Mouse (Mus musculus) hematopoietic multipotent progenitor cell, adult 10-12 weeks (in vitro differentiated cells): ENCODE measurements around the gene Itgad. TPM values are rescaled to one million over a fixed set of nuclear protein-coding genes. Genes with fewer than 3 reads are reported as not detected.

Experiments
- polyA plus RNA-seq: library from polyadenylated mRNA; stranded (reverse); fragments of >175 nt; gene quantifications from 2 replicates; pipeline ENCODE4 v1.2.3, GENCODE M21; 2012; ENCODE audit warnings: low replicate concordance

Gene Itgad
- polyA plus RNA-seq, result 34.3 and 68.9 TPM in 2 replicates

DNA sequence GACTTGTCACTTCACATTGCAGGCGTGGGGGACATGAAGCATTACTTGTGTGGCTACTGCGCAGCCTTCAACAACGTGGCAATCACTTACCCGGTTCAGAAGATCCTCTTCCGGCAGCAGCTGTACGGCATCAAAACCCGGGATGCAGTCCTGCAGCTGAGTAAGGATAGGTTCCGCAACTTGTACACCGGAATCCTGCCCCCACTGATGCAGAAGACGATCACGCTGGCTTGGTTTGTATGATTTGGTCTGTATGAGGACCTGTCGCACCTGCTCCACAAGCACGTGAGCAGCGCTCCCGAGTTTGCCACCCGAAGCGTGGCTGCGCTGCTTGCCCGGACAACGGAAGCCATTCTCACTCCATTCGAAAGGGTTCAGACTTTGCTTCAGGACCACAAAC lies at the start of gene Itgad:
Gene Itgad (plus strand): TSS at position 301 of the 400 bp plus-strand sequence.

DNA sequence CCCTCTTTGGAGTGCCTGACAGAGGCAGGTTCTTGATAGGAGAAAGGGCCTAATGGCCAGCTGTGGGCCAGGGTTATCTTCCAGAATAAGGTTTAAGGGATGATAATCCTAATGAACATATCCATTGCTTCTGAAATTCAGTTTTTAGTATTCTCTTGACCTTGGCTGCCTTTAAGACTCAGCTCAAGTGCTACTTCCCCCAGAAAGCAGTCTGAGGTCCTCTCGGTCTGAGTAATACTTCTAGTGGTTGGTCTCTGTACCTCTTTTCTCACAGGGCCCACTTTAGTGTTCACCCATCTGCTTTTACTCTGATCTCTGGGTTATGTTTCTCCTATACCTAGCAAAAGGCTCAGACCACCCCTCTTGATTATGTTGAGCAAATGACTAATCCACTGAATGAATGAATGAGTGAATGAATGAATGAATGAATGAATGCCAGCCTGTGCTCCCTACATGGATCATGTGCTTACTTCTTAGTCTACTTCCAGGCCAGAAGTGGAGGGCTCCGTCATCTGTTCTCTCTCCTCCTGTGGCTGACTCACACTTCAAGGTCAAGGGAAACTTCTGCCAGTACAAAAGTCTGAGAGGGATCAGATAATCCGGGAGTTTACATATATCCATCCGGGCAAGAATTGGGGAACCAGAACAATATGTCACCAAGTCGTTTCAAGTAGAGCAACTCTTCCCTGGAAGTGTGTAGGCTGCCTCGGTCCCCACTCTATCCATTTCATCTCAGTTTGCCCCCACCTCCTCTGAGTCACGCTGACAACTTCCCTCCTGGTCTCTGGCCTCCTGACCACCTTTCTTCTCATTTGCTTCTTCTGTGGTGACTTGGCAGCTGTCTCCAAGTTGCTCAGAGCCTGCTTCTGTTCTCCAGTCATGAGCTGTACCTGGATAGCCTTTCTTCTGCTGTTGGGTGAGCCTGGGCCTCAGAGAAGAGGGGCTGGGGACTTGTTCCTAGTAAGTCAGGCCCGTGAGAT lies 25.1 kb upstream of the Itgad start, which contains the start of gene Itgax:
Gene Itgax (plus strand): TSS at position 807 of the 980 bp plus-strand sequence.

DNA sequence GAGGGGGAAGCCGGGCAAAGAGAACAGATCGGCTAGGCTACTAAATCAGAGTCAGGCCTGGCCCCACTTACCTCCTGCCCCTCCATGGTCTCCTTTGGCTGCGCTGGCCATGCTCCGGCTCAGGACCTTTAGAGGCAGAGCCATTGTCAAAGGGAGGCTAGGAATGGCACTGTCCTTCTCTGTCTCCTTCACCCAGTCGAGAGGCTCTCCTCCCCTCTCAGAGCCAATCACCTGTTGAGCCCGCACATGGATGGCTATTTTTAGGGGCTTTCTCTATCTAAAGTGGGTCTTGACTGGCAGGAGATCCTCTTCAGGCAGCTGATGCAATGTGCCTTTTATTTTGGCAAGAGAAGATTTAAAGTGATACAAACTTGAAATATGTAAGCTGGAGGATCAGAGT lies 52.0 kb downstream of the Itgad start, which contains the start of gene Cox6a2:
Gene Cox6a2 (minus strand): TSS at position 236 of the 400 bp plus-strand sequence.

DNA sequence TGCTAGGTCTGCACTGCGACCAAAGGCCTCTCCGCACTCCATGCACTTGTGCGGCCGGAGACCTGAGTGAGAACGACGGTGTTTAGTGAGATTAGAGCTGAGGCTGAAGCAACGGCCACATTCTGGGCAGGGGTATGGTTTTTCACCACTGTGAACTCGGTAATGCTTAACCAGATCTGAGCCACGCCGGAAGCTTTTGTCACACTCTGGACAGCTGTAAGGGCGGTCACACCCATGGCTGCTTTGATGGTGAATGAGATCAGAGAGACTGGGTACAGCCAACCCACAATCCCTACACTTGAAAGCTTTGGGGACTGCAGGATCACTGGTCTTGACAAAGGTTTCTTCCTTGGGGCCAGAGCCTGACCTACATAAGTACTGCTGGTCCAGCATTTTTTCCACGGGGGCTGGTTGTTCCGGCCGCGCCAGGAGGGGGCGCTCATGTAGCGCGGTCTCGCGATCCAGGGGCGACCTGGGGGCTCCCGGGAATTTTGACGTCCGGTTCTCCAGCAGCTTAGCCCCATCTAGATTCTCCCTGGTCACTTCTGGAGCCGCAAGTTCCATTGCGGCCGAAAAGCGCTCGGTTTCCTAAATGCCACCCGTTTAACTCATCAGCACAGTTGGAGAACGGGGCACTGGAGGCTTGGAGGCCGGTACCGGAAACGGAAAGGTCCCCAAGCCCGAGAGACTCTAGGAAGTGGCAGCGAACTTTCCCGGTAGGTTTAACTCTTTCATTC lies 82.8 kb downstream of the Itgad start, which contains the start of gene Armc5:
Gene Armc5 (plus strand): TSS at position 487 of the 737 bp plus-strand sequence.

DNA sequence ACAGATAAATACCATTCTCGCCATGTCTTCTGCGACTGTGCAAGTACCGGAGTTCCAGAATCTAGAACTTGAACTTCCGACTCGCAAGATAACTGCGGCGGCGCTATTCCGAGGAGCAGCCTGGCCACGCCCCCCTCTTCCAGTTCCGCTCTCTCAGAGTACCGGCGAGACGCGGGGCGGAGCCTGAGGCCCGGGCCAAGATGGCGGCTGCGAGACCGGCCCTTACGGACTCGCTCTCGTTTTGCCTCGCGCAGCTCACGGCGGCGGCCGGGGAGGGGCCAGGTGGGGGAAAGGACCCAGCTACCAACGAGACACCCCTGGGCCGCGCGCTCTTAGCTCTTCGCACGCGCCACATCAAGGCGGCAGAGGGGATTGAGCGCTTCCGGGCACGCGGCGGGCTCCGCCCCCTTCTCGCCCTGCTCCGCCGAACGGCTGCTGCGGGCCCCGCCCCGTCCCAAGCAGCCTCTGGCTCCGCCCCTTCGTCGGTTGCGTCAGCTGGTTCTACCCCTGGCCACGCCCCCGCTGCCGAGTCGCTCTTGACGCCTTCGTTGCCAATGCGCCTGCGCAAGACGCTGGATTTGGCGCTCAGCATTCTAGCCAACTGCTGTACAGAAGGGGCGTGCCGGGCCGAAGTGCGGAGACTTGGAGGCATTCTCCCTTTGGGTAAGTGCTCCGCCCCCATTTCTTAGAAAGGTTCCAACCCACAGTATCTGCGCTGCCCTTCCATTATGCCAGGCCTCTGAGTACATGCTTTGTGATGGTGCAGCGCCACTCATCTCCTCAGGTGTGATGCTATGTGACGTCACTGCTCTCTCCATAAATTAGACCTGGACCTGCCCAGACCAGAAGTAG lies 84.0 kb downstream of the Itgad start, which contains the start of gene 9130023H24Rik:
Gene 9130023H24Rik (minus strand): TSS at position 105 of the 852 bp plus-strand sequence.

DNA sequence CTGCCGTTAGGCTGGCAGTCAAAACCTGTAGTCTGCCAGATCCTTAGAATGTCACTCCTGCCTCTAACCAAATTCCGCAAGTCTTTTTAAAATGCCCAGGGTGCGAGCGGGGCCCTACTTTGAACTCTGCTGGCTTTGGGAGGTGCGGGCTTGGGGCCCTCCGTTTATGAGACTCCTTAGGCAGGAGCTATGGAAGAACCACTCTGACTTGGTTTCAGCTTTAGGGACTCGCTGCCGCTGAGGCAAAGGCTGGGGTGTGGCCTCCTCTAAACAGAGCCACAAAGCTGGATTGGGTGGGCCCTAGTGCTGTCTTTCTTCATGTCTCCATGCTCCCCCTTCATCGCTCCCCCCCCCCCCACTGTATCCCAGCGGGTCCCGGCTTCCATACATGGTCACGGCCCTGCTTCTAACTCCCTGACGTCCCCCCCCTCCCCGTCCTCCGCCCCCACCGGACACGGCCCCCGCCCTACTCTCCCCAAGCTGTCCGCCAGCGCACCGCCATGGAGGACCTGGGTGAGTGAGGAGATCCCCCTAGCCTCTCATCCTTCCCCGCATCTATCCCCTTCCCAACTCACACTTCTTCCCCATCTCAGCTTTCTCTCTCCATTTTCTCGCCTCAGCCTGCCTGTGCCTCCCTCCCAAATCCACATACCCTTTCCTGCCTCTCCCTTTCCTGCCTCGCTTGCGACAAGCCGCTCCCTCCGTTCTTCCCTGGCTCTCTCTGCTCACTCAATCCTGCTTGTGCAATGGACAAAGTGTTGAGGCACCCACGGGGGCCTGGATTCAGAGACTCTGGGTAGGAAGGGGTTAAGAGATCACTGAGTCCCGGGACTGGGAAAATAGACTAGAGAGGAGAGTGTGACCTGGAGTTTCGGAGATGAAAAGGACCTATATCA lies 92.6 kb downstream of the Itgad start, which contains the start of gene Tgfb1i1:
Gene Tgfb1i1 (plus strand): TSS at position 317 of the 896 bp plus-strand sequence.

DNA sequence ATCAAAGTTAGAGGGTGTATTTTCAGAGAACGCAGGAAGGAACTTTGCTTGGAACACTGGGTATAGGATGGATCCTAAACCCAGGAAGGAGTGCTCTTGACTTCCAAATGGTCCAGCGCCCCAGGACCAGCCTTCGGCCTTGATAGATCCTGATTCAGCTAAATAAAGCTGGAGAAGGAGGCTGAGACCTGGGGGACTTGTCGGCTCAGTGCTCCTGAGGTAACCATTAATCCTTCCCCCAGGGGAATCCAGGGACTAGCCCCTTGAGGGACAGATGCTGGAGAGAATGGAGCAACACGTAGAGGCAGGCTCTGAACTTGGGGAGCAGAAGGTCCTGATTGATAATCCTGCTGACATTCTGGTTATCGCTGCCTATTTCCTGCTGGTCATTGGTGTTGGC lies 111.2 kb downstream of the Itgad start, which contains the start of gene Slc5a2:
Gene Slc5a2 (plus strand): TSS at position 247 of the 400 bp plus-strand sequence.

Other genes with a start within 250 kb of the Itgad start
- 5.5 and 8.5 TPM in 2 replicates for gene Kat8, start 241.9 kb upstream of the Itgad start, polyA plus RNA-seq
- gene Prss8, start 224.3 kb upstream of the Itgad start, polyA plus RNA-seq, result 0.07 and 0.15 TPM in 2 replicates
- 3.6 and 6.7 TPM in 2 replicates for gene Prss36, start 207.7 kb upstream of the Itgad start, polyA plus RNA-seq
- 277 and 346 TPM in 2 replicates for gene Fus, start 186.9 kb upstream of the Itgad start, polyA plus RNA-seq
- gene Pycard, start 160.5 kb upstream of the Itgad start, polyA plus RNA-seq, result 8.6 and 9.0 TPM in 2 replicates
- 0.35 and 1.2 TPM in 2 replicates for gene Trim72, start 150.4 kb upstream of the Itgad start, polyA plus RNA-seq
- 16.1 and 24.0 TPM in 2 replicates for gene Itgam, start 91.7 kb upstream of the Itgad start, polyA plus RNA-seq
- gene Gm49368, start 91.7 kb upstream of the Itgad start, polyA plus RNA-seq, result 0.16 and 1.5 TPM in 2 replicates
- gene Itgax, start 24.8 kb upstream of the Itgad start, polyA plus RNA-seq, result 17.8 and 30.0 TPM in 2 replicates
- 43.6 and 127 TPM in 2 replicates for gene Cox6a2, start 52.0 kb downstream of the Itgad start, polyA plus RNA-seq
- gene Armc5, start 83.0 kb downstream of the Itgad start, polyA plus RNA-seq, result 24.3 and 41.3 TPM in 2 replicates
- 1.6 and 2.6 TPM in 2 replicates for gene 9130023H24Rik, start 83.7 kb downstream of the Itgad start, polyA plus RNA-seq
- gene Tgfb1i1, start 92.4 kb downstream of the Itgad start, polyA plus RNA-seq, result 2.7 and 4.7 TPM in 2 replicates
- 0.42 TPM in 1 of 2 replicates, not detected in the other for gene Slc5a2, start 111.3 kb downstream of the Itgad start, polyA plus RNA-seq
- 22.5 and 23.7 TPM in 2 replicates for gene BC017158, start 143.8 kb downstream of the Itgad start, polyA plus RNA-seq